Mouse (Mus musculus) forebrain, embryonic 10.5 days (tissue): ENCODE data around the gene Smg7. TPM values are rescaled to one million over a fixed set of nuclear protein-coding genes. Genes with fewer than 3 reads are reported as not detected.
"Not testable (repeated sequence)": the region's sequence is repeated elsewhere in the genome, so short reads cannot be mapped to it uniquely, and the experiment has no call there.

Experiments used
- DNase-seq: peaks from one replicate; pipeline ENCODE4 v3.0.0-alpha.2; 2017; ENCODE audit warnings: low spot score; ENCODE audit errors: extremely low spot score
- H3K27ac ChIP-seq: fragments of 300-500 bp; sonication (generic); 2 replicates; pipeline ENCODE4 v1.5.1; 2016; ENCODE audit warnings: mild to moderate bottlenecking
- H3K27me3 ChIP-seq: fragments of 300-500 bp; sonication (generic); 2 replicates; pipeline ENCODE4 v1.6.1; 2016; ENCODE audit warnings: mild to moderate bottlenecking; ENCODE audit not compliant: poor library complexity, severe bottlenecking
- H3K36me3 ChIP-seq: fragments of 300-500 bp; sonication (generic); replicated peaks from 2 replicates; pipeline ENCODE4 v1.6.1; 2016; ENCODE audit warnings: mild to moderate bottlenecking, moderate library complexity
- H3K4me1 ChIP-seq: fragments of 300-500 bp; sonication (generic); 2 replicates; pipeline ENCODE4 v1.6.1; 2016
- H3K4me3 ChIP-seq: fragments of 300-500 bp; sonication (generic); 2 replicates; pipeline ENCODE4 v1.5.1; 2016; ENCODE audit warnings: mild to moderate bottlenecking, moderate library complexity
- H3K9me3 ChIP-seq: fragments of 300-500 bp; sonication (generic); 2 replicates; pipeline ENCODE4 v1.6.1; 2016; ENCODE audit warnings: mild to moderate bottlenecking, moderate library complexity
- WGBS: fragments of 180-500 bp; shearing (Covaris S2); methylation state at CpG from one replicate; pipeline ENCODE4 v1.1.7; 2016; 5-methylcytosine and 5-hydroxymethylcytosine counted together
- polyA plus RNA-seq: library from polyadenylated mRNA; unstranded; fragments of >200 nt; fragmentation: Nextera tagmentation; extraction: Ambion mirVana; gene quantifications from 2 replicates; pipeline ENCODE4 v1.2.1, GENCODE M21; 2016

Smg7 gene
- polyA plus RNA-seq, 1 experiment from 2014 or later: 38.0 TPM

DNA sequence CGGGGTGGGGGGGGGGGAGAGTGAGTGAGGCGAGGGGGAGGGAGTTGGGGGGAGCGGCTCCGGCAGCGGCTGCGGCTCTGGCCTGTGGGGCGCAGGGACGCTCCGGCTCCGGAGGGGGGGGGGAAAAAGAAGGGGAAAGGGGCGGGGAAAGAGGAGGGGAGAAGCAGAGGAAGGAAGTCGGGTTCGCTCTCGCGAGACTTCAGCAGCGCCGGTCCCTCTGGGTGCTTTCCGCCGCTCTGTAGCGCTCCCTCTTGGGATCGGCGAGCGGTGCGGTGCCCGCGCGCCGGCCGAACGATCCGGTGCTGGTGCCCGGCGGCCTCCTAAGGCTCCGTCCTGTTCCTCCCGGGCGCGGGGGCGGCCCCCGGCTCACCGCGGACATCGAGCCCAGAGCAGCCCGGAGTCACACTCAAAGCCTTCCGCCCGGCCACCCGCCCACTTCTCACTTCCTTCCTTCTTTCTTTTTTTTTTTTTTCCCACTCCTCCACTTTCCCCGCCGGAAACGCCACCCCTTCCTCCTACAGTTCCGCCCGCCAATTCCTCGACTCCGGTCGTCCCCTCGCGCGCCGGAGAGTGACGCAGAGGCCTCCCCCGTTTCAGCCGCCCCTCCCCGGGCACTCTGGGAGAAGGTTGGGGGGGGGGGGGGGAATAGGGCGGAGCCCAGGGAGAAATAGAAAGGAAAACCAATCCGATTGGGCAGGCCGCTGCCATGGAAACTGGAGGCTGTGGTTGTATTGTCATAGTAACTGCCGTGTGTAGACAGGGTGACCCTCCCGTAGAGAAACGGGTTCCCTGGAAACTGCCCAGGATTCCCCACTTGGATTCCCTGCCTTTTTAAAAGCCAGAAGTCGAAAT is 445 bp upstream of the Smg7 start:
- H3K36me3 ChIP-seq: peaks cover 17% of the 10 kb centered on the region
- peak overlapping the region; percentile 99 for H3K27ac ChIP-seq
- DNase-seq: peak; percentile 98
- H3K9me3 ChIP-seq: no peaks in the 10 kb centered on the region
- H3K4me1 ChIP-seq: peaks cover 31% of the 10 kb centered on the region
- H3K4me3 ChIP-seq: peak overlapping the region; percentile 75
- no peaks in the 10 kb centered on the region for H3K27me3 ChIP-seq
- WGBS: under 1% methylated on average over 57 of the region's 69 CpGs

DNA sequence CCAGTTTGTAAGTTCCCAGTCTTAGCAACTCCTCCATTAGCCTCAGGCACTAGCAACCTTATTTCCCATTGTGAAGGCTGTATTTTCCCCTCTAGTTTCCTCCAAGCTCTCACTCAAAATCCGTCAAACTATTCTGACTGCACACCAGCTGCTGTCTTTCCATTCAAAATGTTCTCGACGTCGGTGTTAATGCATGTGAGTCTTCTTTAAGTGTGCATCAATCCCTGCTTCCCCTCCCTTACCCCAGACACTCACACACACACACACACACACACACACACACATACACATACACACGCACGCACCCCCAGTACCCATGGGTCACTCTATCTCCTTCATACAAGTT is 1.1 kb downstream of the Smg7 start:
- Histone ChIP-seq H3K27ac (peak overlapping the region; percentile 99), H3K9me3 (no peaks in the 10 kb centered on the region), H3K4me3 (peak overlapping the region; percentile 75), H3K4me1 (peaks cover 31% of the 10 kb centered on the region), H3K27me3 (no peaks in the 10 kb centered on the region), H3K36me3 (peaks cover 29% of the 10 kb centered on the region)
- DNase-seq: no peak
- WGBS: 6% methylated on average over 6 of the region's 6 CpGs

DNA sequence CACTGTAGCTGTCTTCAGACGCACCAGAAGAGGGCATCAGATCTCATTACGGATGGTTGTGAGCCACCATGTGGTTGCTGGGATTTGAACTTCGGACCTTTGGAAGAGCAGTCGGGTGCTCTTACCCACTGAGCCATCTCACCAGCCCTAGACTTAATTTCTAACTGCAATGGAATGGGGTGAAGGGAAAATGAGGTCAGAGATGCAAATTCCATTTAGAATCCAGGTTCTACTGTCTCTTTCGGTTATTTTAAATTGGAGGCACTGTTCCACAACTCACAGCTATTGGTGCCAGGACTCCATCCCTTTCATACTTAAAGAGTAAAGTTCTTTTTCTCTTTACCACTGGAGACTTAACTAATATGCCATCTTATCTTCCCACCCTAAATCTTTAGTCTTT is 14.4 kb downstream of the Smg7 start:
- H3K4me1 ChIP-seq, H3K27me3 ChIP-seq, H3K4me3 ChIP-seq, H3K27ac ChIP-seq, H3K9me3 ChIP-seq, DNase-seq: not testable (repeated sequence)
- H3K36me3 ChIP-seq: peaks cover 27% of the 10 kb centered on the region
- WGBS: 94% methylated on average over 4 of the region's 5 CpGs

DNA sequence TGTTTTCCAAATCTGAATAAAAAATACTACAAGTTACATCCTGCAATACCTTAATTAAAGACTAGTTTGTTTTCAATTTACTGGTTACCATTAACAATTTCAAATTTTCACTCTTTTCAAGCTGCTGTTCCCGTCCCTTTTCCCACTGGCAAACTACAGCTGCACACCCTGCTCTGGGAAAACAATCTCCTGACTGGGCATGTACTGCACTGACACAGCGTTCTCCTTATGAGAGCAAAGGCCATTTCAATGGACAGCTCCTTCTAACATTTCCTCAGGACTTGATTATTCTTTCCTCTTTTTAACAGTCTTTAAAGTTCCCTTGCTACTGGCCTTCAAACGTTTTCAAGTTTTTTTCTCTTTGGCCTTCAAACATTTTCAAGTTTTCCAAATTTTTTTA is 31.4 kb downstream of the Smg7 start:
- 85% methylated on average over 3 of the region's 3 CpGs for WGBS
- H3K27ac ChIP-seq: no peak overlapping the region
- H3K36me3 ChIP-seq: peaks cover 49% of the 10 kb centered on the region
- H3K9me3 ChIP-seq: no peaks in the 10 kb centered on the region
- no peak overlapping the region for H3K4me3 ChIP-seq
- no peaks in the 10 kb centered on the region for H3K27me3 ChIP-seq
- H3K4me1 ChIP-seq: peaks cover 10% of the 10 kb centered on the region
- no peak for DNase-seq

DNA sequence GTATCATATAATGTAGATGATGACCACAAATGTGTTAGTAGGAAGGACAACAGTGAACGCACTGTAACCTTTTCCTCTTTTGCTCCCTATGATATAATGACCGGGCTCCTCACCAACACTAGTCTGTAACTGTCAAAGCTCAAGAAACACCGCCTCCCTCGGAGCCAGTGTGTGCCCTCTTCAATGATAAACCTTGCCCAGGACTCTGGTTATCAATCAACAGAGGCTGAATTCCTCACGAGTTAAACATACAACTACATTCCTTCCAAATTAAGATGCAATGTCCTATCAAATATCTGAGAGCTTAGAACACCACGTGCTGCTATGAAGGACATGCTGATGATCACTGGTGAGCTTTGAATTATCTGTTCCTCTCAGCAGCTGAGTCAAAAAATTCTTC is 32.5 kb downstream of the Smg7 start:
- no peaks in the 10 kb centered on the region for H3K9me3 ChIP-seq
- DNase-seq: no peak
- H3K4me1 ChIP-seq: peaks cover 10% of the 10 kb centered on the region
- H3K4me3 ChIP-seq: no peak overlapping the region
- no peaks in the 10 kb centered on the region for H3K27me3 ChIP-seq
- H3K36me3 ChIP-seq: peaks cover 55% of the 10 kb centered on the region
- WGBS: 93% methylated on average over 6 of the region's 6 CpGs
- H3K27ac ChIP-seq: no peak overlapping the region

DNA sequence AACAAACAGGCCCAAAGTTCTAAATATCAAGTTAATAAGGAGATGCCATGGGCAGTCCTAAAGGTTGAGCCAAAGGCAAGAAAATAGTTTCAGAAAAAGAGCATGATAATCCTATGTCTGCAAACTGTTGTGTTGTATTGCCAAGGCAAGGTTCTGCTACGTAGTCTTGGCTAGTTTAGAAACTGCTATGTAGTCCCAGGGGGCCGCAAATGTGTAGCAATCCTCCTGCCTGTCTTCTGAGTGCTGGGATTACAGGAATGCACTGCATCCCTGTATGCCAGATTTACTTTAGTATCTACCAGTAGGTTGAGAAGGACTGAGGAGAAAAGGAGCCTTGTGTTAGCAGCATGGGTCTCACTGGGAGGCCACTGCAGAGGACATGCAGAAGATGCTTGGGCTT is 55.6 kb downstream of the Smg7 start:
- Histone ChIP-seq H3K9me3 (no peaks in the 10 kb centered on the region), H3K36me3 (peaks cover 98% of the 10 kb centered on the region), H3K4me3 (no peak overlapping the region), H3K27me3 (no peaks in the 10 kb centered on the region), H3K4me1 (no peaks in the 10 kb centered on the region), H3K27ac (no peak overlapping the region)
- 96% methylated on average over 2 of the region's 2 CpGs for WGBS
- no peak for DNase-seq

DNA sequence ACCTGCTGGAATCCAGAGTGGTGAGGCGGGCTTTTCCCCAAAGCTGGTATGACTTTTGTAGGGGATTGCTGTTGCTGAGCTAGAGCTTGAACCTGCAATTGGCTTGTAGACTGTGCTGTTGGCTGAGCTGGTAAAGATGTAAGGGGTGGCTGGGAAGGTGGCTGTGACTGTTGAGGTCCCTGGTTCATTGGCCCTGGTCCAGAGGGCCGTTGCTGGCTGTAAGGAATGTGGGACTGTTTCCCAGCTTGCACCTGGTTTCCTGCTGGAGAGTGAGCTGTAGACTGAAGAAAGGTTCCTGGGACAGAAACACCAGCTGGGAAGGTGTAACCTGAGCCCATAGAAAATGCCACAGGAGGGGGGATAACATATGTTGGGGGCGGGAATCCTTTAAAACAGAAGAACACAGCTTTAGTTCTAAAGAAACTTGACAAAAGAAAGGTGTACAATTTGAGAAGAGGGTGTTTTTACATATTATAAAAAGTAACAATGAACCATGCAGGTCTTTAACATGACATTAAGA is 57.2 kb downstream of the Smg7 start:
- Histone ChIP-seq H3K36me3 (peaks cover 98% of the 10 kb centered on the region), H3K4me1 (no peaks in the 10 kb centered on the region), H3K27me3 (no peaks in the 10 kb centered on the region), H3K9me3 (no peaks in the 10 kb centered on the region), H3K27ac (no peak overlapping the region), H3K4me3 (no peak overlapping the region)
- WGBS: 88% methylated on average over 3 of the region's 3 CpGs
- DNase-seq: no peak

DNA sequence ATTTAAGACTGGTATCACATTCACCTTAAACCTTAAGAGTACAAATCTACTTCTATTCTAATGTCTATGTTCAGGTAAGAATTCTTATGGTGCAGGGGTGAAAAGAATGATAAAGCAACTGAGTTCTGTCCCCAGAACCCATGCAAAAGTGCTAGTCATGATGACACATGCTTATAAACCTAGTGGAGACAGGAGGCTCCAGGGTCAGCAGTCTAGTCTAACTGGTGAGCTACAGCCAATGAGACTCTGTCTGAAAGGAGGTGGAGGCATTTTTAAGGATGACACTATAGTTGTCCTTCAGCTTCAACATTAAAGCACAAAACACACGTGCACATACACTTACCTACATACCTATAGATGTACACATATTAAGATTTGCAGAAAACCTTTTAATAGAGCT is 57.8 kb downstream of the Smg7 start:
- H3K4me3 ChIP-seq: no peak overlapping the region
- H3K27me3 ChIP-seq: no peaks in the 10 kb centered on the region
- no peak for DNase-seq
- peaks cover 100% of the 10 kb centered on the region for H3K36me3 ChIP-seq
- no peaks in the 10 kb centered on the region for H3K9me3 ChIP-seq
- no peaks in the 10 kb centered on the region for H3K4me1 ChIP-seq
- WGBS: 91% methylated on average over 1 of the region's 1 CpGs
- no peak overlapping the region for H3K27ac ChIP-seq

DNA sequence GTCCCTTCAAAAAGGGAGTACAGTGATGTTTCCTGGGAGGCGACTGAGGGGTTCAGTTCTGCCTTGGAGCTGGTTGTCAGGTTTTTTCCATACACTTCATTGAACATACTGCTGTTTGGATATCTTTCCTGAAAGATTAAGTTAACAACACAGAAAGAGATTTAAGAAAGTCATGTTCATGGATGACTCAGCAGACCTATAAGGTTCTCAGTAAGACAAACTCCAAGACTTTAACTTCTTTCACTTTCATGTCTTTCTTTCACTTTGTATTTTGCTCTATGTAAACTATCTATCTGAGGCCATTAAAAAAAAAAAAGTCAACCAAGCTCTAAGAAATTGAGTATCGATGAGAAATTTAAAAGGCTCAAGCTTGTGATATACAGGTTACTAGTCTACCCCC is 61.4 kb downstream of the Smg7 start:
- Histone ChIP-seq H3K4me1 (no peaks in the 10 kb centered on the region), H3K9me3 (no peaks in the 10 kb centered on the region), H3K4me3 (no peak overlapping the region), H3K27me3 (no peaks in the 10 kb centered on the region), H3K27ac (no peak overlapping the region), H3K36me3 (peaks cover 97% of the 10 kb centered on the region)
- WGBS: 95% methylated on average over 2 of the region's 2 CpGs
- no peak for DNase-seq

DNA sequence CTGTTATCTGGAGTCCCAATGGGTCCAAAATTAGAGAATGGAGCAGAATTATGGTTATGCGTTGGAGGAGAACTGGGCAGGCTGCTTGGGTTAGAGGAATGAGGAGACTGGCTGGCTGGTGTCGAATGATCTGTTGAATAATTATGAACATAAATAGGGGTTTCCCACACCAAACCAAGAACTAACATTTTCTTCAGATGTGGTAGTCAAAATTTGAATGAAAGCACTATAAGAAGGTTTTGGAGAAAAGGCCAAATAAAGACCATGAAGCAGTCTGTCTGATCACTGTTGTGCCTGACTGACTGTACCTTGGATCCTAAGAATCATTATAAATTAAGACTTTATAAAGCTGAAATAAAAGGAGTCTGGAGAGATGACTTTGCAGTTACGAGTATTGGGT is 62.1 kb downstream of the Smg7 start:
- Histone ChIP-seq H3K36me3 (peaks cover 97% of the 10 kb centered on the region), H3K4me1 (no peaks in the 10 kb centered on the region)
- WGBS: 89% methylated on average over 3 of the region's 3 CpGs

DNA sequence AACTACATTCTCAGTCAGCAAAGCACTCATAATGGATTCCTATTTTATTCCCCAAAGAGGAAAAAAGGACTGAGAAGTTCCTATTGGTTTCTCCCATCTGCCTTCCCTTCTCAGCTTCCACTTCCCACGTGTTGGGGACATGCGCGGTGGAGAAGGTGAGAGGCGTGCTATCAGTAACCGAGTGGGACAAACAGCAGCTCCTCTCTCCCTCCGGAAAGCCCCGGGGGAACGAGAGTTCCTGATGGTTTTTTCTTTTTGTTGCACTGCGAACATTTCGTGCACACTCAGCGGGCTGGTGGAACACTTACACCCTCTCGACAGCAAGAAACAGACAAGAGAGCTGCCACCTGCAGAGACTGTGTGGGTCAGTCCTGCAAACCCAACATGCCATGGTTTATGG is 63.6 kb downstream of the Smg7 start:
- H3K9me3 ChIP-seq: no peaks in the 10 kb centered on the region
- no peak overlapping the region for H3K27ac ChIP-seq
- 94% methylated on average over 12 of the region's 12 CpGs for WGBS
- H3K27me3 ChIP-seq: no peaks in the 10 kb centered on the region
- no peak overlapping the region for H3K4me3 ChIP-seq
- DNase-seq: no peak
- peaks cover 93% of the 10 kb centered on the region for H3K36me3 ChIP-seq
- H3K4me1 ChIP-seq: no peaks in the 10 kb centered on the region

More for the DNA sequence above, 62.1 kb downstream of the Smg7 start:
- Histone ChIP-seq H3K9me3 (no peaks in the 10 kb centered on the region), H3K4me3 (no peak overlapping the region), H3K27ac (no peak overlapping the region), H3K27me3 (no peaks in the 10 kb centered on the region)
- DNase-seq: no peak

DNA sequence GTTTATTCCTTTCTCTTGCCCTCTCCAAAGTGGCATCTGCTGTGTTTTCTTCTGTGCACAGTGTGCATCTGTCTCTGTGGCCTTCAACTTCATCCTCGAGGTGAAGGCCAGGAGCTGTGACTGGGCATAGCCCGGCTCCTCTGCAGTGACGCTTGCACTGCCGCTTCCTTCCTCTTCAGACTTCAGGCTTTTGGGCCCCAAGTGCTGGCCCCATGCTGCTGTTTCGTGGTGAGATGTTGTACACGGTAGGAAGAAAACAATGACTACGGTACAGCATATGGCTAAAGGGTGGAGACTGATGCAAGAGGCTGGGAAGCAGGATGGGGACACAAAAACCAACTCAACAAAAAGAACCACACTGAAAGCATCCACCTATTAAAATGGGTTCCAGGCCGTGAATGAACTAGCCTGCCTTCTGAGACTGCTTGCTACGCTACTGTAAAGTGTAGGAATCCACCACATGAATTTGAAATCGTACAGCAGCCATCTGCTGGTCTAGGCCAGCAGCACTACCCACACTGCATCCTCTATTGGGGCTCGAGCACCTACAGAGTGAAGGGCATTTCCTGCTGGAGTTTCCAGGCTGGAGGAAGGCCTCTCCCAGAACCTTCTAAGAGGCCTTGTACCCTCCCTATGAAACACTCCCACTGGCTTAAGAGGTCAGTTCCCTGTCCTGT is 64.3 kb downstream of the Smg7 start:
- 91% methylated on average over 11 of the region's 11 CpGs for WGBS
- Histone ChIP-seq H3K27me3 (no peaks in the 10 kb centered on the region), H3K27ac (no peak overlapping the region), H3K4me1 (no peaks in the 10 kb centered on the region), H3K36me3 (peaks cover 91% of the 10 kb centered on the region), H3K9me3 (no peaks in the 10 kb centered on the region), H3K4me3 (no peak overlapping the region)
- DNase-seq: no peak

DNA sequence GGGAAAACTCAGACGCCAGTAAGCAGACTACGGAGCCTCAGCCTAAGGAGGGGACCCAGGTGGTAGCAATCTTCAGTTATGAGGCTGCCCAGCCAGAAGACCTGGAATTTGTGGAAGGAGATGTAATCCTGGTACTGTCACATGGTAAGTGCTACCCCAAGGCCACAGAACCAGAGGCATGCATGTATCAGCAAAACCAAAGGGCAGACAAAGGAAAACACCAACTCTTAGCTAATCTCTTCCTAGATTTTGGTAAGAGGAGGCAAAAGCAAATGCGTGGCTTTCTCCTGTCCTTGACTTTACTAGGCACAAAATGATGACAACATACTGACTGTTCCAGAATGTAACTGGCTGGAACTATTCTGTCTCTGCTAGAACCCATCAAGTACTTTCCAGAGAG is 67.4 kb downstream of the Smg7 start:
- no peaks in the 10 kb centered on the region for H3K27me3 ChIP-seq
- H3K36me3 ChIP-seq: peaks cover 71% of the 10 kb centered on the region
- DNase-seq: no peak
- WGBS: 92% methylated on average over 3 of the region's 3 CpGs
- H3K27ac ChIP-seq: no peak overlapping the region
- no peaks in the 10 kb centered on the region for H3K9me3 ChIP-seq
- no peak overlapping the region for H3K4me3 ChIP-seq
- no peaks in the 10 kb centered on the region for H3K4me1 ChIP-seq
